Mouse (Mus musculus) liver, embryonic 14.5 days (tissue): ENCODE data around the gene Pik3r2.

ENCODE experiments used
- CTCF ChIP-seq: IDR thresholded peaks from 2 replicates; pipeline ENCODE4 v1.5.1; 2016; ENCODE audit warnings: antibody characterized with exemption, low read depth, control low read depth
- EP300 ChIP-seq: IDR thresholded peaks from 2 replicates; pipeline ENCODE4 v1.6.1; 2016; ENCODE audit warnings: antibody characterized with exemption, low read depth

DNA sequence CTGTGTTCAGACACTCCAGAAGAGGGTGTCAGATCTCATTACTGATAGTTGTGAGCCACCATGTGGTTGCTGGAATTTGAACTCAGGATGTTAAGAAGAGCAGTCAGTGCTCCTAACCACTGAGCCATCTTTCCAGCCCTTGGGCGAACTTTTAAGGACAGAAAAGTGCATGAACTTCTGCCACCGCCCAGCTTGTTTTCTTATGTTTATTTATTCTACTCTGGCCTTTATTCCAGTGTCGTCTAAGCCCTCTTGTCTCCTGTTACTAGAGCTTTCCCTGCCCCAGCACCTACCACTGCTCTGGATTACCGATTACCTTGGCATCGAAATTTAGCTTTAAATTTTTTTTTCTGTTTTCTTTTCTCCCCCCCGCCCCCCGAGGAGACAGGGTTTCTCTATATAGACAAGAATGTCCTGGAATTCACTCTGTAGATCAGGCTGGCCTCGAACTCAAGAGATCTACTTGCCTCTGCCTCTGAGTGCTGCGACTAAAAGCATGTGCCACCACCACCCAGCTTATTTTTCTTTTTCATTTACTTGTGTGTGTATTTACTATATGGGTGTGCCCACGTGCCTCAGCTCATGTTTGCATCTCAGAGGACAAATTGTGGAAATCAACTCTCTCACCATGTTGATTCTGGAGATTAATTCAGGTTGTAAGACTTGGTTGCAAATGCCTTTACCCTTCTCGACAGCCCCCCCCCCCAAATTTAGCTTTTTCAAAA, 26.4 kb upstream of the Pik3r2 start:
- no peak for TF ChIP-seq CTCF
- no peak for TF ChIP-seq EP300
